Mouse (Mus musculus) E14TG2a.4 (cell line): ENCODE data around the gene Map2k3.

ENCODE experiments used
- H3K27me3 ChIP-seq: 2 replicates; pipeline ENCODE4 v1.6.1; 2014; ENCODE audit warnings: low read length, control low read depth; ENCODE audit not compliant: insufficient read depth
- H3K36me3 ChIP-seq: 2 replicates; pipeline ENCODE4 v1.6.1; 2014; ENCODE audit warnings: low read length, control low read depth; ENCODE audit not compliant: insufficient read depth
- H3K4me1 ChIP-seq: replicated peaks from 2 replicates; pipeline ENCODE4 v1.6.1; 2014; ENCODE audit warnings: low read depth, low read length, control low read depth
- H3K4me3 ChIP-seq: replicated peaks from 2 replicates; pipeline ENCODE4 v1.5.1; 2014; ENCODE audit warnings: mild to moderate bottlenecking, low read length
- H3K9me3 ChIP-seq: 2 replicates; pipeline ENCODE4 v1.6.1; 2014; ENCODE audit warnings: low read length, control low read depth
- CTCF ChIP-seq: conservative IDR thresholded peaks from 2 replicates; pipeline ENCODE4 v1.5.1; 2014; ENCODE audit warnings: low read length
- NANOG ChIP-seq: IDR thresholded peaks from 2 replicates; pipeline ENCODE4 v1.6.1; 2014; ENCODE audit warnings: borderline replicate concordance, low read length, mixed read lengths
- POU5F1 ChIP-seq: IDR thresholded peaks from 2 replicates; pipeline ENCODE4 v1.6.1; 2014; ENCODE audit warnings: low read length, borderline replicate concordance

Gene Map2k3

DNA sequence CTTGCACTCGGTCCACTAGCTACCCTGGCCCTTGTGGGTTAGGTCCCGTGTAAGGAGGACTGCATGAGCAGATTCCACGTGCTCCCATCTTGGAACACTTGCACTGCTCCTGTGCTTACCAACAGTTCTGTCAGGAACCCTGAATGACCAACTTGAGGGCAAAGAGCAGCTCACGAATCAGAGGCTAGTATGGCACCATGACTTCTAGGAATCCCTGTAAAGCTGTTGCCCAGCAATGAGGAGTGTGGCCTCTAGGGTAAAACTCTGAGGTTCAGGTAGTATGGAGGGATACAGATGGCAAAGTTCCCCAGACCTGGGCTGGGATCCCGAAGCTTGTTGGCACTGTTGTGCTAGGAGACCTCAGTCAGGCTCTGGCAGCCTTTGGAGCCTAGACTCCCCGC is 28.2 kb upstream of the Map2k3 start:
- no peaks in the 10 kb centered on the region for H3K9me3 ChIP-seq
- H3K4me1 ChIP-seq: peaks cover 36% of the 10 kb centered on the region
- peaks cover 54% of the 10 kb centered on the region for H3K36me3 ChIP-seq
- peaks cover under 1% of the 10 kb centered on the region; the same call in 1 of the 2 replicates for H3K27me3 ChIP-seq
- TF ChIP-seq NANOG: no peak
- TF ChIP-seq POU5F1: no peak
- no peak for TF ChIP-seq CTCF
- no peak overlapping the region for H3K4me3 ChIP-seq

DNA sequence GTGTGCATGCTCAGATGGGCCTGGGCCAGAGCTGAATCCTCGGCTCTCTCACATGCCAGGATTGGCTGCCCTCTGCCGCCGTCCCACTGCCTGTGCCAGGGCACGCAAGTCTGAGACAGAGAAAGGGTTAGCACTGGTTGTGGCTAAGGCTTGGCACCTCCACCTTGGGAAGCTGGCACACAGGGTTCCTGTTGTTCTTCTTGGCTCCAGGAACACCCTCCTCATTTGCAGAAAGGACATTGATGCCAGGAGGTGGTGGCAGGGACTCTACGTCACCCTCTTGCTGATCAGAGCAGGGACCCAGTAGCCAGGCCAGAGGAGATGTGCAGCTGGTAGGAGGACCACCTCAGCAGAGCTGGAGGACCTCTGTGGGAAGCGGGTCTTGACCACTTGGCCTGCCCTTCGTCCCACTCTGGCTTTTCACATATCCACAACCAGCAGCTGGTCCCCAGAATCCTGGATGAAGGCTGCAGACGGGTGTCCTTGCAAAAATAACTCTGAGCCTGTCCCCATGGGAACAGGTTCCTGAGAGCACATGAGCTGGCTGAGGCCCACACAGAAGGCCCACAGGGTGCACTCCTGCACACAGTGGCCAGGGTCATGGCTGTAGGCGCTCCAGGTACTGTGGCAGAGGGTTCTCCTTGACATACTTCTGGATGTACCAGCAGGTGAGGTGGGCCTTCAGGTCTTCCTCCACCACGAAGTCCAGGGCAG is 26.3 kb upstream of the Map2k3 start:
- Histone ChIP-seq H3K36me3 (peaks cover 70% of the 10 kb centered on the region), H3K4me3 (no peak overlapping the region), H3K27me3 (no peaks in the 10 kb centered on the region), H3K4me1 (peaks cover 38% of the 10 kb centered on the region), H3K9me3 (no peaks in the 10 kb centered on the region)
- no peak for TF ChIP-seq POU5F1
- TF ChIP-seq NANOG: no peak
- no peak for TF ChIP-seq CTCF

DNA sequence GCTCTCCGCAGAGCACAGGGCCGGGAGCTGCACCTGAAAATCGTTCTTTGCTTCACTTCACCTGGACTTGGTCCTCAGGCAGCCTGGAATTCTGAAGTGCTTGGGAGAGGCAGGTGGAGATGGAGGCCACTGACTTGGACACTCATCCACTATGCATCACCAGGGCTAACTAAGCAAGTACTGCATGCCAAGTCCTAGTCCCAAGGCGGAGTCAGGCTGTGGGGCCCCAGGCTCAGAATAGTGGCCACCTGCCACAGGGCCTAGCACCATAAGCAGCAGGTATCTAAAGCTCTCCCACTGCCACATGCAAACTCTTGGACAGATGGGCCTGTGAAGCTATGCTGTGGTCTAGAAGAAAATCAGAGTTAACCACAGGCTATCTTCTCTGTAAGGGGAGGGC is 25.4 kb upstream of the Map2k3 start:
- Histone ChIP-seq H3K9me3 (no peaks in the 10 kb centered on the region), H3K4me3 (no peak overlapping the region), H3K36me3 (peaks cover 73% of the 10 kb centered on the region), H3K27me3 (no peaks in the 10 kb centered on the region), H3K4me1 (peaks cover 47% of the 10 kb centered on the region)
- TF ChIP-seq NANOG (no peak), POU5F1 (no peak), CTCF (no peak)

DNA sequence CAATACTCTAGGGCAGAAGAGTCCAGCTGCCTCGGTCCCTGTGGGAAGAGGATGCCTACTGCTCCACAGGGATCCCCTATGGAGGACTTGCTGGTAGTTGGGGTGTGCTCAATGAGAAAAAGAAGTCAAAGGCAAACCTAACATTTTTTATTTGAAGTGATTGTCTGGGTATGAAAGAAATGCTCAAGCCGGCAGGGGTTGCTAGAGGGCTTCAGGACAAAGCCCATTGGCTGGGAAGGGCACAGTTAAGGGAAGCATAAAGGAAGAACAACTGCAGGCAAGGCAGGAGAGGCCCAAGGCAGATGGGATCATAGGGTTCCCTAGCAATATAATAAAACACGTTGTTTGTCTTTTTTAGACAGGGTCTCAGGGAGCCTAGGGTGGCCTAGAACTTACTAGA is 23.8 kb upstream of the Map2k3 start:
- Histone ChIP-seq H3K27me3 (no peaks in the 10 kb centered on the region), H3K4me1 (peaks cover 56% of the 10 kb centered on the region), H3K36me3 (peaks cover 70% of the 10 kb centered on the region), H3K4me3 (no peak overlapping the region), H3K9me3 (no peaks in the 10 kb centered on the region)
- TF ChIP-seq POU5F1 (no peak), NANOG (no peak), CTCF (no peak)

DNA sequence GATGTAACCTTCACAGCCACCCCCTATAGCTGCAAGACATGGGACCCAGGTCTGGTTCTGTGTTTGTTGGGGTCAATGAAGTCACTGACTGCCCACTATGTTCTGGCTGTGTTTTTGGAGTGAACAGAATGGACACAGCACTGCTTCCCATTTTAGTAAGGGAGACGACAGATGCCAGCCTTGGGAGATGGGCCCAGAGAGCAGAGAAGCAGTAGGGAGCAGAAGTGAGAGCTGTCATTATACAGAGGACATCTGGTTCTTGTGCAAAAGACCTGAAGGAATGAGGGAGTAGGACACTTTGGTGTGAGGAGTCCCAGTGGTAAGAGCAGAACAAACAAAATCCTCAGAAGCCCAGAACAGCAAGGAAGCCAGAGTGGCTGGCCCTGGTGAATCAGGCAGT is 22.2 kb upstream of the Map2k3 start:
- H3K4me3 ChIP-seq: no peak overlapping the region
- H3K27me3 ChIP-seq: no peaks in the 10 kb centered on the region
- peaks cover 66% of the 10 kb centered on the region for H3K4me1 ChIP-seq
- no peaks in the 10 kb centered on the region for H3K9me3 ChIP-seq
- TF ChIP-seq CTCF: no peak
- TF ChIP-seq POU5F1: no peak
- TF ChIP-seq NANOG: no peak
- peaks cover 54% of the 10 kb centered on the region for H3K36me3 ChIP-seq

DNA sequence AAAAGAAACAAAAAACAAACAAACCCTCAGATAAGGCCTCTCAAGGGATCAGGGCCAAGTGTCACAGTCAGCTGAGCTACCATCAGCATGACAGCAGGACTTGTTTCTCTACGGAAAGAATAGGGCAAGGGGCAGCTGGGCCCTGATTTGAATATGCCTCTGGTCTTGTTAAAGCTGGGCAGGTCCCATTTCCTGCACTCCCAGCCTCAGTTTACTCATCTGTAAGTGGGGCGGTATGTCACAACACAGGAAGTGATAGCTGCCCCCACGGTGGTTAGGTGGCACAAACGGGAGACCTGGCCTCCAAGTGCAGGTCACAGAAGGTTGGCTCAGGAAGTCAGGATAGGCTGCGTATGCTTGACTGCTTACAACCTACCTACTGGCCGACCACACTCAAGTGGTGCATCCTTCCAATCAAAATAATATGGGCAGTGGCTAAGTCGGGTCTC is 19.3 kb upstream of the Map2k3 start:
- H3K36me3 ChIP-seq: peaks cover 30% of the 10 kb centered on the region
- H3K27me3 ChIP-seq: no peaks in the 10 kb centered on the region
- H3K9me3 ChIP-seq: no peaks in the 10 kb centered on the region
- H3K4me3 ChIP-seq: peak overlapping the region; percentile 97
- peaks cover 82% of the 10 kb centered on the region for H3K4me1 ChIP-seq
- TF ChIP-seq POU5F1: no peak
- TF ChIP-seq CTCF: no peak
- no peak for TF ChIP-seq NANOG

DNA sequence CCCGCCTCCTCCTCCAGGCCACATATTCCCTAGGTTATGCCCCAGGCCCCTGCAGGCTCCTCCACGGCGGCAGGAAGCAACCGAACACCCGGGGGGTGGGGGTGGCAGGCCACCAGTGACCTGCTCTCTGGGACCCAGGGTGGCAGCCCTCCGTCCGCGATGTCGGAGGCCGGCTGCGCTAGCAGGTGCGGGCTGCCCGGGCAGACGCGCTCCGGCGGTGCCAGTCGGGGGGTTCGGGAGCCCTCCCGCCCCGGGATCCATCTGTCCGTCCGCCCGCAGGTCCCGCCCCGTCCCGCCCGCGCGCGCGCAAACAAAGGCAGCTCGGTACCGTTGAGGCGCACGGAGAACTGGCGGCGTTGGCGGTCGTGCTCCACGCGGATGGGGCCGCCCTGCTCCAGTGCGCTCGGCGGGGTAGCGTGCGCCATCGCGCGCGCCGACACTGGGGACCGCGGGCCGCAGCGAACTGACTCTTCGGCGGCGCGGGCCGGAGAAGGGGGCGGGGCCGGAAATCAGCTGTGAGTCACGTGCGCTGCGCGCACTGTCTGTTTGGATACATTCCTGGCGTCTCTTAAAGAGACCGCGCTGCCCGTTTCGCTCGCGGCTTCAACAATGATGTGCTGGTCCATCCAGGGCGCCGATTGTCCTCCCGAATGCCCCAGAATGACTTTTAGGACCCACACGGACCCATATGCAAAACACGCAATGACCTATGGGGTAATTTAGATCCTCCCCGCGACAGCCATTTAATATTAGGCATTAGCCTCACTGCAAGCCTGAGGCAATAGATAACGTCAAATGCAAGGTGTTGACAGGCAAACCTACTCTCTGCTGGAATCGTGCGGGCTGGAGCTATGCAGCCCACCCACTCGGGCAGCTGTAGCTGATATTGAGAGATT is 18.3 kb upstream of the Map2k3 start:
- Histone ChIP-seq H3K36me3 (peaks cover 25% of the 10 kb centered on the region), H3K9me3 (no peaks in the 10 kb centered on the region), H3K4me3 (peak overlapping the region; percentile 97), H3K27me3 (no peaks in the 10 kb centered on the region), H3K4me1 (peaks cover 84% of the 10 kb centered on the region)
- TF ChIP-seq POU5F1 (no peak), NANOG (no peak)

DNA sequence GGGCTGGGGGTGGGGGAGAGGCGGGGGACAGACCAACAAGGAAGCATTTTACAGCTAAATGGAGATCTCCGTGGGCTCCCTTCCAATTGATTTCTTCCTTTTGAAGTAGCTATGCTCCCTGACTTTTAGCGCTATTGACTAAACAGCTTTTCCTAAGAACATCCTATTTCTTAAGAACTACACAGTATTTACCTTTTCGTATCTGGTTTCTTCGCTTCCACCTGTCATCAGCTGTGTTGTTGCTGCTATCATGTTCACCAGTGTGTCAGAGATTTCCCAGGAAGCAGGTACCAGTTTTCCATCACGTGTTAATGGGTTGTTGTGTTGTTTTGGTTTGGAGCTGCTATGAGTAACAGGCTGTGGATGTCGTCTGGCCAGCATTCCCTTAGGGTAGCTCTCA is 17.3 kb upstream of the Map2k3 start, which contains the start of gene Natd1:
TSS of gene Natd1 (minus strand) at position 260 of the 400 bp plus-strand sequence.
- TF ChIP-seq POU5F1: no peak
- no peak for TF ChIP-seq CTCF
- no peak for TF ChIP-seq NANOG
- Histone ChIP-seq H3K27me3 (no peaks in the 10 kb centered on the region), H3K9me3 (no peaks in the 10 kb centered on the region), H3K4me3 (peak within 1 kb of the TSS; percentile 97), H3K36me3 (peaks cover 19% of the 10 kb centered on the region), H3K4me1 (peaks cover 88% of the 10 kb centered on the region)

DNA sequence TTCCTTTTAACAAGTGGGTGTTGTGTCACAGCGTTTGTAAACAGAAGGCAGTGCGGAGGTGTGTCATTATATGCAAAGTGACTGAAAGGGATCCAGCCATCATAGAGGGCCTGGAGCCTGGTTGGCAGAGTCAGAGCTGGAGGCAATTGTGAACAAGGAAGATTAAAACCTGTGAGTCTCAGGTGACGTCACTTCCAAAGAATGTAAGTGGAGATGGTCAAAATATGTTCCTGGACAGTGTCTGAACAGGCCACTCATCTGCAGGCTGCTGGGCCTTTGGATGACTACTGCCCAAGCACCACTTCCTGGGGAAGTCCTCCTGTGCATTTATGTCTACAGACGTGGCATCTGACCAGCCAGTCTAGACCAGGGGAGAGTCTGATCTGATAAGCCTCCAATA is 16.6 kb upstream of the Map2k3 start:
- no peak for TF ChIP-seq NANOG
- TF ChIP-seq POU5F1: no peak
- TF ChIP-seq CTCF: no peak
- Histone ChIP-seq H3K27me3 (no peaks in the 10 kb centered on the region), H3K36me3 (peaks cover 19% of the 10 kb centered on the region), H3K4me1 (peaks cover 88% of the 10 kb centered on the region), H3K9me3 (no peaks in the 10 kb centered on the region), H3K4me3 (no peak overlapping the region)
